In genomic region chr6:101336660-101337059, GRCm38 (mm10) we compare ENCODE assay signal across 11 mouse cellular contexts.
"Had no signal": no experiment of that assay in that cellular context is flagged by ENCODE, and none has a peak within 500 bp of the region (broad histone marks: within the 10 kb centered on the region; RNA-seq: fewer than 3 reads in every experiment).

No protein-coding gene starts in this region.

- H3K27me3 ChIP-seq: limb, embryonic 13.5 days; liver, embryonic 15.5 days; neural tube, embryonic 13.5 days had no signal

- DNase-seq: left cerebral cortex, postnatal 4 days; lung, embryonic 14.5 days; lung, postnatal 10 days; lung, postnatal 4 days; midbrain, embryonic 14.5 days; right cerebral cortex, postnatal 14 days; thymus, postnatal 4 days had no signal

- H3K4me2 ChIP-seq: limb, embryonic 13.5 days; liver, embryonic 15.5 days; lung, embryonic 14.5 days; neural tube, embryonic 13.5 days had no signal

- H3K36me3 ChIP-seq: limb, embryonic 13.5 days; liver, embryonic 15.5 days; midbrain, embryonic 10.5 days; neural tube, embryonic 13.5 days had no signal

- H3K9me3 ChIP-seq: limb, embryonic 13.5 days; liver, embryonic 15.5 days; midbrain, embryonic 10.5 days; neural tube, embryonic 13.5 days had no signal

- H3K9ac ChIP-seq: limb, embryonic 13.5 days; liver, embryonic 15.5 days; lung, embryonic 14.5 days; neural tube, embryonic 13.5 days had no signal

- H3K4me3 ChIP-seq: limb, embryonic 13.5 days; liver, embryonic 15.5 days; midbrain, embryonic 10.5 days; neural tube, embryonic 13.5 days had no signal

- H3K27ac ChIP-seq: limb, embryonic 13.5 days; liver, embryonic 15.5 days; midbrain, embryonic 10.5 days; neural tube, embryonic 13.5 days had no signal
